Comparison of ENCODE assay signal across 10 mouse cellular contexts in genomic region chr8:117322021-117322420, GRCm38 (mm10).
DNase-seq lines count a peak whose midpoint lies in the region; ATAC-seq lines count a peak whose summit lies in the region.
"Had no signal": no experiment of that assay in that cellular context is flagged by ENCODE, and none has a peak within 500 bp of the region (broad histone marks: within the 10 kb centered on the region; RNA-seq: fewer than 3 reads in every experiment).

No protein-coding gene starts in this region.

- H3K27me3 ChIP-seq in hindbrain, embryonic 11.5 days (ENCODE audit: control insufficient read depth, insufficient read depth, low read length), result no peaks in the 10 kb centered on the region
- no peaks in the 10 kb centered on the region for H3K27me3 ChIP-seq in kidney, embryonic 15.5 days
- H3K27me3 ChIP-seq: lung, embryonic 15.5 days had no signal

- no peak overlapping the region for H3K4me3 ChIP-seq in hindbrain, embryonic 11.5 days (ENCODE audit: low read depth, low read length)
- no peak overlapping the region for H3K4me3 ChIP-seq in kidney, embryonic 15.5 days (replicated peaks)
- H3K4me3 ChIP-seq: erythroblast, embryonic 14.5 days; lung, embryonic 15.5 days had no signal

- peaks cover 3% of the 10 kb centered on the region; the same call in 1 of the 2 replicates for H3K4me1 ChIP-seq in hindbrain, embryonic 11.5 days (replicated peaks; ENCODE audit: control insufficient read depth, insufficient read depth, low read length)
- peaks cover 45% of the 10 kb centered on the region for H3K4me1 ChIP-seq in kidney, embryonic 15.5 days

- no peaks in the 10 kb centered on the region for H3K9me3 ChIP-seq in hindbrain, embryonic 11.5 days (ENCODE audit: control insufficient read depth, low read length)
- H3K9me3 ChIP-seq in kidney, embryonic 15.5 days (replicated peaks), result no peaks in the 10 kb centered on the region
- H3K9me3 ChIP-seq: lung, embryonic 15.5 days had no signal

- 41% methylated on average over 6 of the region's 6 CpGs for WGBS in hindbrain, embryonic 11.5 days
- 65% methylated on average over 6 of the region's 6 CpGs for WGBS in kidney, embryonic 15.5 days

- intact Hi-C loops in left cerebral cortex, postnatal 36 days (cut with DNase I), result loop anchor here (5.0 kb wide), 1 partner anchor 65 kb away; the partner anchor contains the start of gene Cmip

- 0 out of 2 replicates have a peak overlapping the region, but pooled peaks have one; percentile 4 for H3K4me2 ChIP-seq in hindbrain, embryonic 11.5 days (replicated peaks; ENCODE audit: low read depth, low read length)
- H3K4me2 ChIP-seq in kidney, embryonic 15.5 days, result no peak overlapping the region
- H3K4me2 ChIP-seq: lung, embryonic 15.5 days had no signal

- no peak overlapping the region for H3K9ac ChIP-seq in hindbrain, embryonic 11.5 days (ENCODE audit: low read depth, low read length)
- H3K9ac ChIP-seq in kidney, embryonic 15.5 days, result no peak overlapping the region
- H3K9ac ChIP-seq: lung, embryonic 15.5 days had no signal

- peak overlapping the region; percentile 77 for H3K27ac ChIP-seq in hindbrain, embryonic 11.5 days (ENCODE audit: low read depth, low read length)
- no peak overlapping the region for H3K27ac ChIP-seq in kidney, embryonic 15.5 days
- H3K27ac ChIP-seq: lung, embryonic 15.5 days had no signal

- DNase-seq in layer of hippocampus, adult 11-12 months (ENCODE audit: low spot score), result peak; percentile 65
- DNase-seq in layer of hippocampus, adult 9-10 months (ENCODE audit: low spot score), result no peak
- peak; percentile 73 for DNase-seq in hindbrain, embryonic 11.5 days (ENCODE audit: low spot score)
- peak; percentile 52 to 62 for DNase-seq in left cerebral cortex, postnatal 36 days (ENCODE audit: low spot score in 2 of 2)
- DNase-seq in right cerebral cortex, adult 2 months (ENCODE audit: low spot score in 2 of 2), result peak; percentile 70 to 75
- no peak for DNase-seq in cerebellum, postnatal 25 days

- H3K36me3 ChIP-seq in hindbrain, embryonic 11.5 days (ENCODE audit: control insufficient read depth, insufficient read depth, low read length), result no peaks in the 10 kb centered on the region
- 0 out of 2 replicates have a peak, but pooled peaks cover 4% of the 10 kb centered on the region for H3K36me3 ChIP-seq in kidney, embryonic 15.5 days
- H3K36me3 ChIP-seq: lung, embryonic 15.5 days had no signal

- ATAC-seq in hindbrain, embryonic 11.5 days (ENCODE audit: low FRiP score), result peak; percentile 86
- ATAC-seq in kidney, embryonic 15.5 days (replicated peaks; ENCODE audit: low FRiP score), result no peak
- ATAC-seq in megakaryocyte-erythroid progenitor cell, adult 5-6 weeks (replicated peaks; ENCODE audit: low FRiP score, low TSS enrichment, poor library complexity, severe bottlenecking), result no peak

Comparison
In these comparisons a context has a peak if more than half of its experiments do, and no peak if none do; other contexts are left out.
1. DNase-seq: peak in layer of hippocampus, adult 11-12 months (single experiment), hindbrain, embryonic 11.5 days (single experiment), left cerebral cortex, postnatal 36 days (2 of 2) and right cerebral cortex, adult 2 months (2 of 2); none in layer of hippocampus, adult 9-10 months (single experiment) and cerebellum, postnatal 25 days (0 of 2).